Mouse (Mus musculus): ENCODE data around the gene St8sia1. TPM values are rescaled to one million over a fixed set of nuclear protein-coding genes. Genes with fewer than 3 reads are reported as not detected.
"Not testable (repeated sequence)": the region's sequence is repeated elsewhere in the genome, so short reads cannot be mapped to it uniquely, and the experiment has no call there.

Gene St8sia1
- polyA plus RNA-seq (2014; fragmentation: Nextera tagmentation; extraction: Ambion mirVana), result 2.4 and 3.1 TPM in 2 replicates

DNA sequence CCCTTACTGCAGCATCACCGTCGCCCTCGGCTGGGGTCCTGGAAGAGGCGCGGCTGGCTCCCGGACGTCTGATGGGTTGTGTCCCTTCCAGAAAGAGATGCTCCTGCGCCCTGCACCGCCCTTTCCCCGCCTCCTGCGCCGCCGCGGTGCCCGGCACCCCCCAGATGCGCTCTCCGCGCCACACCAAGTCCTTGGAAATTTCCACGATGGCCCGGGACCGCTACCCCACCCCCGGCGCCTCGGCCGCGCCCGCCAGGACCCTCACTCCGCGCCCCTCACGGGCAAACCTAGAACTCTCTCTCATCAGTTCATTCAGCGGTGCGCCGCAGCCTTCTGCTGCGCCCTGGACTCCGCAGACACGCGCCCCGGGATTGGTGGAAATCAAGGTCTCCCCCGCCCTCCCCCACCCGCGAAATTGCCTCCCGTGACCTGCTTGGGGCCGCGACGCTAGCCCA lies at the start of gene St8sia1:
Gene St8sia1, minus strand, starts transcription at position 377 of the 455 bp plus-strand sequence.
- H3K9ac ChIP-seq (ENCODE audit: low read length), result peak within 1 kb of the TSS; percentile 83
- no peaks in the 10 kb centered on the region for H3K9me3 ChIP-seq (ENCODE audit: control insufficient read depth, low read length)
- H3K27ac ChIP-seq (ENCODE audit: low read depth, low read length), result peak within 1 kb of the TSS; percentile 66
- H3K27me3 ChIP-seq (ENCODE audit: control insufficient read depth, insufficient read depth, low read length), result no peaks in the 10 kb centered on the region; the same call in 1 of the 2 replicates
- WGBS, result under 1% methylated on average over 44 of the region's 45 CpGs
- H3K4me2 ChIP-seq (ENCODE audit: low read depth, low read length, severe bottlenecking), result peak within 1 kb of the TSS; percentile 89
- peak; percentile 79 for DNase-seq (ENCODE audit: low spot score)
- H3K4me3 ChIP-seq (ENCODE audit: low read depth, low read length), result peak within 1 kb of the TSS; percentile 58
- peak; percentile 75 for ATAC-seq (replicated peaks; ENCODE audit: low FRiP score)
- H3K4me1 ChIP-seq (replicated peaks; ENCODE audit: control insufficient read depth, insufficient read depth, low read length), result peaks cover 4% of the 10 kb centered on the region; the same call in 1 of the 2 replicates
- H3K36me3 ChIP-seq (ENCODE audit: control insufficient read depth, insufficient read depth, low read length), result no peaks in the 10 kb centered on the region

DNA sequence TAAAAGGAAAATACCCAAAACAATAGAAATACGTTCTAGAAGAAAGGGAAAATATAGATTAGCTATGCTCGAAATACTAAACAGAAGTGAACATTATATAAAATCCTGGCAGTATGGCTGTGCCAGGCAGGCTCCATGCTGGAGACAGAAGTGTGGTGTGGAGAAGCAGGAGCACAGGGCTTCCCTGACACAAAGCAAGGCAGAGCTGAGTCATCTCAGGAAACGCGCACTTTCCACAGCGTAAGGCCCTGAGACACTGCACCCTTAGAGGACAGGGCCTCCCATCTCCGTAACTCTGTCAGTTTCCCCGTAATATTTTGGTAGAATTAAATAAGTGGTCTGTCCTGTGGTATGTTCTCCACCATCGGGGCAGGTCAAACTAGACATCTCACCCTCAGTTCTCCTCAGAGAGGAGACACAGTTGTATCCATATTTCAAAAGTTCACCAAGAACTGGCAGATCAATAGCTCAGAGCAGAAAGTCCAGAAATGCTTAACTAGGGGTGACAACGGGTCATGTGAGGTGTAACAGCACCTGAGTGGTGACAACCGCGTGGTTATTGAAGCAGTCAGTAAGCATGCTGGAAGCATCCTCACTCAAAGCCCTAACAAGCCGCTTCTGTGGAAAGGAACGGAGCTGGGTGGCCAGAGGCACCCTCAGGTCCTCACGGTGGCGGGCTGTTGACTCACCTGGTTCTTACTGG lies 48.4 kb upstream of the St8sia1 start:
- no peaks in the 10 kb centered on the region for H3K4me1 ChIP-seq (replicated peaks; ENCODE audit: control insufficient read depth, insufficient read depth, low read length)
- no peaks in the 10 kb centered on the region for H3K9me3 ChIP-seq (ENCODE audit: control insufficient read depth, low read length)
- H3K4me2 ChIP-seq (ENCODE audit: low read depth, low read length, severe bottlenecking), result no peak overlapping the region
- H3K36me3 ChIP-seq (ENCODE audit: control insufficient read depth, insufficient read depth, low read length), result no peaks in the 10 kb centered on the region
- DNase-seq (ENCODE audit: low spot score) (peak; percentile 41), ATAC-seq (replicated peaks; ENCODE audit: low FRiP score) (no peak)
- H3K4me3 ChIP-seq (ENCODE audit: low read depth, low read length), result no peak overlapping the region
- H3K9ac ChIP-seq (ENCODE audit: low read length), result no peak overlapping the region
- WGBS, result 93% methylated on average over 15 of the region's 15 CpGs
- H3K27ac ChIP-seq (ENCODE audit: low read depth, low read length), result no peak overlapping the region
- no peaks in the 10 kb centered on the region for H3K27me3 ChIP-seq (ENCODE audit: control insufficient read depth, insufficient read depth, low read length)

DNA sequence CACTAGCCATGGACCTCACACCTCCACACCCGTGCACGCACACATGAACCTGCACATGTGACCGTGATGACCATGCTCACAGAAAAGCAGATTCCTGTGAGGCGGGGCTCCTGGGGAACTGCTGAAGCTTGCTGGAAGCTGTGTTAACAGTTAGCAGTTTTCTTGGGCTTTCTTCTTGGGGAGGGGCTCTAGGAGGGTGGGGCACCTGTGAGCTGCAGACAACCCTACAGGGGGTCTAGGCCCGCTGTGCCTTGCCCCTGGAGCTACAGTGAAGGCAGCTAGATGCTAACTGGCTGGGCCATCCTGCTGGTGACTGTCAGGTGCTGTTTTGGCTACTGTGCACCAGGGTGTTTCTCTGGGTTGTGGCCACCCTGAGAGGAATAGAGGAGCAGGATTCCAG lies 44.6 kb upstream of the St8sia1 start:
- H3K27ac ChIP-seq (ENCODE audit: low read depth, low read length), result no peak overlapping the region
- no peak for ATAC-seq (replicated peaks; ENCODE audit: low FRiP score)
- no peaks in the 10 kb centered on the region for H3K36me3 ChIP-seq (ENCODE audit: control insufficient read depth, insufficient read depth, low read length)
- no peaks in the 10 kb centered on the region for H3K9me3 ChIP-seq (ENCODE audit: control insufficient read depth, low read length)
- H3K27me3 ChIP-seq (ENCODE audit: control insufficient read depth, insufficient read depth, low read length), result no peaks in the 10 kb centered on the region
- H3K4me1 ChIP-seq (replicated peaks; ENCODE audit: control insufficient read depth, insufficient read depth, low read length), result no peaks in the 10 kb centered on the region
- no peak overlapping the region for H3K4me2 ChIP-seq (ENCODE audit: low read depth, low read length, severe bottlenecking)
- no peak overlapping the region for H3K9ac ChIP-seq (ENCODE audit: low read length)
- peak; percentile 34 for DNase-seq (ENCODE audit: low spot score)
- no peak overlapping the region for H3K4me3 ChIP-seq (ENCODE audit: low read depth, low read length)
- WGBS, result 89% methylated on average over 5 of the region's 5 CpGs

DNA sequence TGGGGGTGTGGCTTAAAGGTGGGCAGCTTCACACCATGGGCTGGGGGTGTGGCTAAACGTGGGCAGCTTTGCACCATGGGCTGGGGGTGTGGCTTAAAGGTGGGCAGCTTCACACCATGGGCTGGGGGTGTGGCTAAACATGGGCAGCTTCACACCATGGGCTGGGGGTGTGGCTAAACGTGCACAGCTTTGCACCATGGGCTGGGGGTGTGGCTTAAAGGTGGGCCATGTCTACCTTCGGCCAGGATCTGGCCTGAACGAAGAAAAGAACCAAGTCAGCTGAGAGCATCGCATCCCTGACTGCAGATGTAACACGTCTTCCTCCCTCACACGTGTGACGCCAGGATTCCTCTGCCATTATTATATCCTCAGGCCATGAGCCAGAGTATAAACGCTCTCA lies 41.0 kb upstream of the St8sia1 start:
- H3K27ac ChIP-seq (ENCODE audit: low read depth, low read length); H3K27me3 ChIP-seq (ENCODE audit: control insufficient read depth, insufficient read depth, low read length); H3K36me3 ChIP-seq (ENCODE audit: control insufficient read depth, insufficient read depth, low read length); H3K4me3 ChIP-seq (ENCODE audit: low read depth, low read length); H3K4me2 ChIP-seq (ENCODE audit: low read depth, low read length, severe bottlenecking); H3K4me1 ChIP-seq (replicated peaks; ENCODE audit: control insufficient read depth, insufficient read depth, low read length); H3K9me3 ChIP-seq (ENCODE audit: control insufficient read depth, low read length); H3K9ac ChIP-seq (ENCODE audit: low read length); ATAC-seq (replicated peaks; ENCODE audit: low FRiP score): not testable (repeated sequence)
- DNase-seq (ENCODE audit: low spot score), result peak; percentile 30
- WGBS, result 91% methylated on average over 9 of the region's 9 CpGs

DNA sequence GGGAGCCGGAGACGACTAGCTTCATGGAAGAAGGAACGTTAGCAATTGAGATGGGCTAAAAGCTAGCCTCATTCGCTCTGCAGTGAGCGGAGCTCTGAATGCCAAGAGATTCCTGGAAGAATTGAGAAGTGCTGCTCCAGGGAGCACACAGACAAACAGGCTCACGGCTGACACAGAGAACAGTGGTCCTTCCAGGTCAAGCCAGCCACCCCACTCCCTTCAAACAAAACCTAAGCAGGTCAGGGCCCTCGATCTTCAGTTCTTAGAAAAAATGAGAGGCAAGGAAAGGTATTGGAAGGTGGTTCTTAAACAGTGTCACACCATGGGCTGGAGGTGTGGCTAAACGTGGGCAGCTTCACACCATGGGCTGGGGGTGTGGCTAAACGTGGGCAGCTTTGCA lies 40.5 kb upstream of the St8sia1 start:
- no peak for ATAC-seq (replicated peaks; ENCODE audit: low FRiP score)
- no peaks in the 10 kb centered on the region for H3K27me3 ChIP-seq (ENCODE audit: control insufficient read depth, insufficient read depth, low read length)
- peak; percentile 16 for DNase-seq (ENCODE audit: low spot score)
- H3K36me3 ChIP-seq (ENCODE audit: control insufficient read depth, insufficient read depth, low read length), result no peaks in the 10 kb centered on the region
- WGBS, result 80% methylated on average over 9 of the region's 9 CpGs
- no peak overlapping the region for H3K4me2 ChIP-seq (ENCODE audit: low read depth, low read length, severe bottlenecking)
- no peak overlapping the region for H3K27ac ChIP-seq (ENCODE audit: low read depth, low read length)
- H3K4me3 ChIP-seq (ENCODE audit: low read depth, low read length), result no peak overlapping the region
- H3K9me3 ChIP-seq (ENCODE audit: control insufficient read depth, low read length), result no peaks in the 10 kb centered on the region
- no peak overlapping the region for H3K9ac ChIP-seq (ENCODE audit: low read length)
- H3K4me1 ChIP-seq (replicated peaks; ENCODE audit: control insufficient read depth, insufficient read depth, low read length), result no peaks in the 10 kb centered on the region

DNA sequence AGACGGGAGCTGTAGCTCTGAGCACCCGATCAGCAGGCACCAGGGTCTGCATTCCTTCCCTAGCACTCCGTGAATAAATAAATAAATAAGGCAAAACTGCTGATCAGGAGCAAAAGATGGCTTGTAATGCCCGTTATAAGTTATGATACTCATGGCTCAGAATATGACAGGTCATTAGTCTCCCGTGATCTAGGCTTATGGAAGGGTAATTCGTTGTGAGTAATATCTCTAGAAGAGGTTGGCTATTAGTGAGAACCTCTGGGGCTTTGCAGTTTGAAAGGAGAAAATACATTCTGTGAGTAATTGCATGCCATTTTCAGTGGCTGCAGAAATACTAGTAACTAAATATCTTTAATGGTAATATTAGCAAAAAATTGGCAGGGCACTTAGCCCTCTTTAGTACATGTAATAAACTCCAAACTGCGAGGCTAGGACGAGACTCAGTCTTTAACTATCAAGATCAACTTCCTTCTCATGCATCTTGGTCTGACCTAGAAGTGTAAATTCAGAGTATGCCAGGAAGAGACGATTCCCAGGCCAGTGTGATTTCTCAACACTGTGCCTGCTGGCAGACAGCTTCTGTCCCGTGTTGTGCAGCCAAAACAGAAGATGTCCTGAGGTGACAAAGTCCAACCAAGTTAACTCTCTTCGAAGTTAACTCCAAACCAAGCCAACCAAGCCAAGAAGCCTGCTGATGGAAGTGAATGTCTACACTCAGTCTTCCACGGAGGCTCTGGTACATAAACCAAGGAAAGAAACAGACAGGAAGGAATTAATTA lies 34.2 kb upstream of the St8sia1 start:
- DNase-seq (ENCODE audit: low spot score), result peak; percentile 33
- ATAC-seq (replicated peaks; ENCODE audit: low FRiP score), result no peak
- Histone ChIP-seq H3K4me3 (ENCODE audit: low read depth, low read length) (no peak overlapping the region), H3K36me3 (ENCODE audit: control insufficient read depth, insufficient read depth, low read length) (no peaks in the 10 kb centered on the region), H3K27me3 (ENCODE audit: control insufficient read depth, insufficient read depth, low read length) (no peaks in the 10 kb centered on the region), H3K9me3 (ENCODE audit: control insufficient read depth, low read length) (no peaks in the 10 kb centered on the region), H3K27ac (ENCODE audit: low read depth, low read length) (no peak overlapping the region), H3K4me1 (replicated peaks; ENCODE audit: control insufficient read depth, insufficient read depth, low read length) (no peaks in the 10 kb centered on the region; the same call in 1 of the 2 replicates), H3K4me2 (ENCODE audit: low read depth, low read length, severe bottlenecking) (no peak overlapping the region), H3K9ac (ENCODE audit: low read length) (no peak overlapping the region)
- WGBS, result 85% methylated on average over 12 of the region's 12 CpGs

DNA sequence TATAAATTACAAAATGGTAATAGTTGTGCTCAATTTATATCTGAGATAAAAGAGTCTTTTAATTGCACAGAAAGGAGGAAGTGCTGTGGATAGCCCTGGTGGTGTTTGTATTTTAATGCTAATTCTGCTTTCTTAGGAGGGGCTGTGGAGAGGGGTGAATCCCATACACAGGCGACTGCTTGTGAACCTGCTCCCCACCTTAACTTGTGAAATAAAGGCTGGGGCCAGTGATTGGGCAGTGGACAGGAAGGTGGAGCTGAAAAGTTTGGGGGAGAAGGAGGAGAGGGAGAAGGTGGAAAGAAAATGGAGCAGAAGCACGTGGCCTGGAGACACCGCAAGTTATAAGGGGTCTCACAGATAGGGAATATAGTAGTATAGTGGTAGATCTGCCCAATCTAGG lies 32.6 kb upstream of the St8sia1 start:
- no peaks in the 10 kb centered on the region for H3K9me3 ChIP-seq (ENCODE audit: control insufficient read depth, low read length)
- no peak overlapping the region for H3K9ac ChIP-seq (ENCODE audit: low read length)
- H3K27me3 ChIP-seq (ENCODE audit: control insufficient read depth, insufficient read depth, low read length), result no peaks in the 10 kb centered on the region
- no peak overlapping the region for H3K27ac ChIP-seq (ENCODE audit: low read depth, low read length)
- no peak overlapping the region for H3K4me3 ChIP-seq (ENCODE audit: low read depth, low read length)
- WGBS, result 79% methylated on average over 3 of the region's 3 CpGs
- no peak overlapping the region for H3K4me2 ChIP-seq (ENCODE audit: low read depth, low read length, severe bottlenecking)
- no peaks in the 10 kb centered on the region for H3K36me3 ChIP-seq (ENCODE audit: control insufficient read depth, insufficient read depth, low read length)
- ATAC-seq (replicated peaks; ENCODE audit: low FRiP score) (no peak), DNase-seq (ENCODE audit: low spot score) (peak; percentile 43)
- H3K4me1 ChIP-seq (replicated peaks; ENCODE audit: control insufficient read depth, insufficient read depth, low read length), result no peaks in the 10 kb centered on the region; the same call in 1 of the 2 replicates

DNA sequence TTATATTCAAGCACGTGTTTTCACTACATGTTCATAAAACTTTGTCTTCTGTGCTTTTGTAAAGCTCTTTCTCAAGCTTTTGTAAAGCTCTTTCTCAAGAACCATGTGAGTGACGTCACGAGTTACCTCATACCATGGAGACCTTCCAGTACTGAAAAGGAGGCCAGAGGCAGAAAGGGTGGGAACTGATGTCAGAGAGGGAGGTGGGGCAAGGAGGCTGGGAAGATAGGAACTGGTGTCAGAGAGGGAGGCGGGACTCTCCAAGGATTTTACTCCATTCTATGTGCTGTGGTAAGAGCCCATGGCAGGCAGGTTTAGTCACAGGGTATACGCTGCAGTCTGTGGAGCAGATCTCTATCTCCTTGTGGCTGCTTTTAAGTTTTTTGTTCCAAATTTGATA lies 31.3 kb upstream of the St8sia1 start:
- no peaks in the 10 kb centered on the region for H3K27me3 ChIP-seq (ENCODE audit: control insufficient read depth, insufficient read depth, low read length)
- H3K36me3 ChIP-seq (ENCODE audit: control insufficient read depth, insufficient read depth, low read length), result no peaks in the 10 kb centered on the region
- H3K9me3 ChIP-seq (ENCODE audit: control insufficient read depth, low read length), result no peaks in the 10 kb centered on the region
- H3K4me1 ChIP-seq (replicated peaks; ENCODE audit: control insufficient read depth, insufficient read depth, low read length), result no peaks in the 10 kb centered on the region; the same call in 1 of the 2 replicates
- ATAC-seq (replicated peaks; ENCODE audit: low FRiP score) (0 out of 2 replicates have a peak, but pooled peaks have one; percentile 31), DNase-seq (ENCODE audit: low spot score) (peak; percentile 47)
- H3K4me2 ChIP-seq (ENCODE audit: low read depth, low read length, severe bottlenecking), result no peak overlapping the region
- H3K9ac ChIP-seq (ENCODE audit: low read length), result no peak overlapping the region
- no peak overlapping the region for H3K27ac ChIP-seq (ENCODE audit: low read depth, low read length)
- WGBS, result 66% methylated on average over 5 of the region's 5 CpGs
- no peak overlapping the region for H3K4me3 ChIP-seq (ENCODE audit: low read depth, low read length)

All from forebrain, embryonic 11.5 days (tissue).